Mouse (Mus musculus) CD4-positive, CD25-positive, alpha-beta regulatory T cell (primary cell): Measurements from ENCODE around the gene Brd9. TPM values are rescaled to one million over a fixed set of nuclear protein-coding genes. Genes with fewer than 3 reads are reported as not detected.

ENCODE experiments used
- polyA plus RNA-seq: library from polyadenylated mRNA; unstranded; fragments of 100-300 nt; shearing (Covaris generic); gene quantifications from one replicate; pipeline ENCODE4 v1.2.1, GENCODE M21; 2017

The Brd9 gene
- polyA plus RNA-seq, result 72.1 TPM

GRCm38 (mm10) chr13:73937321-73938176 is at the start of gene Brd9, which contains the start of gene Trip13:
Gene Brd9, plus strand, starts transcription at chr13:73937811.
Gene Trip13, minus strand, starts transcription at chr13:73937784.

GRCm38 (mm10) chr13:73963551-73963950 is 25.9 kb downstream of the Brd9 start, which contains the start of gene Zdhhc11:
Gene Zdhhc11, plus strand, starts transcription at chr13:73963851.

GRCm38 (mm10) chr13:74008948-74009718 is 71.5 kb downstream of the Brd9 start, which contains the start of gene Tppp:
Gene Tppp, plus strand, starts transcription at chr13:74009407.

Other genes with a start within 250 kb of the Brd9 start
- gene Slc6a19, start 232.9 kb upstream of the Brd9 start, polyA plus RNA-seq, result not detected
- 91.2 TPM for gene Slc12a7, start 204.7 kb upstream of the Brd9 start, polyA plus RNA-seq
- 0.23 TPM for gene Nkd2, start 90.2 kb upstream of the Brd9 start, polyA plus RNA-seq
- gene Trip13, start within 50 bp of the Brd9 start, polyA plus RNA-seq, result 4.1 TPM
- gene Zdhhc11, start 26.0 kb downstream of the Brd9 start, polyA plus RNA-seq, result not detected
- 0.53 TPM for gene Tppp, start 71.6 kb downstream of the Brd9 start, polyA plus RNA-seq
- gene Cep72, start 124.5 kb downstream of the Brd9 start, polyA plus RNA-seq, result 8.4 TPM
- gene Slc9a3, start 183.6 kb downstream of the Brd9 start, polyA plus RNA-seq, result not detected